Mouse (Mus musculus) fat pad, adult 2 months (tissue): ENCODE measurements around the gene Myt1.

Experiments
- DNase-seq: peaks from one replicate; pipeline ENCODE4 v3.0.0-alpha.2; 2011; ENCODE audit warnings: low read depth, low spot score; ENCODE audit errors: extremely low read depth

Myt1 gene

GRCm38 (mm10) chr2:181763006-181763830 lies at the start of gene Myt1:
TSS of gene Myt1 (plus strand) at chr2:181763332.
- no peak for DNase-seq

- DNase-seq: no peak
These were observed 49.4 kb upstream of the Myt1 start for GRCm38 (mm10) chr2:181713749-181714148.

GRCm38 (mm10) chr2:181714903-181715326 lies 48.2 kb upstream of the Myt1 start, which contains the start of gene Oprl1:
TSS of gene Oprl1 (plus strand) at chr2:181715016.
- DNase-seq: no peak

- no peak for DNase-seq
These were observed 47.8 kb upstream of the Myt1 start for GRCm38 (mm10) chr2:181715382-181715781.

GRCm38 (mm10) chr2:181716991-181717390 lies 46.1 kb upstream of the Myt1 start:
- no peak for DNase-seq

GRCm38 (mm10) chr2:181720061-181720460 lies 43.1 kb upstream of the Myt1 start:
- DNase-seq: no peak

- DNase-seq: no peak
These were observed 41.9 kb upstream of the Myt1 start for GRCm38 (mm10) chr2:181721200-181721599.

- no peak for DNase-seq
These were observed 40.9 kb upstream of the Myt1 start for GRCm38 (mm10) chr2:181722213-181722612.

- DNase-seq: no peak
These were observed 35.4 kb upstream of the Myt1 start for GRCm38 (mm10) chr2:181727659-181728262.

GRCm38 (mm10) chr2:181730051-181730450 lies 33.1 kb upstream of the Myt1 start:
- no peak for DNase-seq

- DNase-seq: no peak
These were observed 10.5 kb upstream of the Myt1 start for GRCm38 (mm10) chr2:181752626-181753025.

GRCm38 (mm10) chr2:181758147-181758725 lies 4.9 kb upstream of the Myt1 start:
- DNase-seq: no peak

GRCm38 (mm10) chr2:181759041-181759440 lies 4.1 kb upstream of the Myt1 start:
- DNase-seq: no peak

GRCm38 (mm10) chr2:181763886-181764527 lies 875 bp downstream of the Myt1 start:
- DNase-seq: no peak

- no peak for DNase-seq
These were observed 1.5 kb downstream of the Myt1 start for GRCm38 (mm10) chr2:181764600-181764999.

GRCm38 (mm10) chr2:181765251-181765650 lies 2.1 kb downstream of the Myt1 start:
- no peak for DNase-seq

GRCm38 (mm10) chr2:181766672-181767557 lies 3.8 kb downstream of the Myt1 start:
- no peak for DNase-seq

GRCm38 (mm10) chr2:181768451-181768850 lies 5.3 kb downstream of the Myt1 start:
- no peak for DNase-seq

- no peak for DNase-seq
These were observed 6.3 kb downstream of the Myt1 start for GRCm38 (mm10) chr2:181769397-181769796.

GRCm38 (mm10) chr2:181773203-181773602 lies 10.1 kb downstream of the Myt1 start:
- no peak for DNase-seq
